Mouse (Mus musculus): ENCODE measurements around the gene Blzf1.

DNA sequence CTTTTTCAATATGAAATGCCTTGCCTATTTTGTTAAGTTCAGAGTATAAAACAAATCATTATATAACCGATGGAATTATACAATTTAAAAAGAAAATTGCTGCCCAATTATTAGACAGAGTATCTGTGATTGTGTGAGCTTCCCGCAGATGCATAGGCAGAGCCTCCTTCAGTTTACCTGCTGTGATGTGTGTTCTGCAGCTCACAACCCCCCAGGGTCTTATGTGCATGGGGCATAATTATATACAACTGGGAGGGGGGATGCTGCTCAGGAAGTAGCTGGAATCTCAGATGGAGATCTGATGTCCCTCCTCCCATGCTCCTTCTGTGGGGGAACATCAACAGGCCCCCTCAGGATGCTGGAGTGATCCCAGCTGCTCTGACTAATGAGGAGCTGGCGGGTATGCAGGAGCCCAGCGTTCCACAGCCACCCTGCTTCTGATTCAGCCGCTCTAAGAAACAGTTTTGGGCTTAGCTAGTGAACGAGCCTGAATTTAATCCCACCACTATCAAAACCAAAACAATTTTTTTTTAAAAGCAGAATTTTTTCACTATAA lies 19.4 kb upstream of the Blzf1 start:
- TF ChIP-seq CTCF (IDR thresholded peaks at IDR 0.05; ENCODE audit: low read depth), result no peak
- no peak for TF ChIP-seq EP300 (optimal IDR thresholded peaks at IDR 0.05)

Measured in stomach, postnatal 0 days (tissue).